Mouse (Mus musculus) kidney, embryonic 15.5 days (tissue): ENCODE results near the gene Dgki. TPM values are rescaled to one million over a fixed set of nuclear protein-coding genes. Genes with fewer than 3 reads are reported as not detected.

Experiments
- ATAC-seq: fragments of 200-750 bp; cut with Nextera tagmentation; replicated peaks from 2 replicates; pipeline ENCODE4 v1.8.0; 2017; ENCODE audit warnings: moderate TSS enrichment; ENCODE audit not compliant: low FRiP score
- H3K27ac ChIP-seq: fragments of 300-500 bp; sonication (generic); 2 replicates; pipeline ENCODE4 v1.5.1; 2015; ENCODE audit warnings: mild to moderate bottlenecking, inconsistent platforms
- H3K27me3 ChIP-seq: fragments of 300-500 bp; sonication (generic); 2 replicates; pipeline ENCODE4 v1.6.1; 2015; ENCODE audit warnings: inconsistent platforms
- H3K36me3 ChIP-seq: fragments of 300-500 bp; sonication (generic); 2 replicates; pipeline ENCODE4 v1.6.1; 2015; ENCODE audit warnings: inconsistent platforms
- H3K4me1 ChIP-seq: fragments of 300-500 bp; sonication (generic); 2 replicates; pipeline ENCODE4 v1.6.1; 2015; ENCODE audit warnings: inconsistent platforms
- H3K4me2 ChIP-seq: fragments of 300-500 bp; sonication (generic); 2 replicates; pipeline ENCODE4 v1.6.1; 2015; ENCODE audit warnings: moderate library complexity, mild to moderate bottlenecking, inconsistent platforms
- H3K4me3 ChIP-seq: fragments of 300-500 bp; sonication (generic); replicated peaks from 2 replicates; pipeline ENCODE4 v1.5.1; 2015; ENCODE audit warnings: mild to moderate bottlenecking, inconsistent platforms
- H3K9ac ChIP-seq: fragments of 300-500 bp; sonication (generic); 2 replicates; pipeline ENCODE4 v1.6.1; 2015; ENCODE audit warnings: mild to moderate bottlenecking, inconsistent platforms
- H3K9me3 ChIP-seq: fragments of 300-500 bp; sonication (generic); replicated peaks from 2 replicates; pipeline ENCODE4 v1.6.1; 2016; ENCODE audit warnings: inconsistent platforms
- WGBS: fragments of 180-500 bp; shearing (Covaris S2); methylation state at CpG from one replicate; pipeline ENCODE4 v1.1.7; 2015; ENCODE audit warnings: mixed read lengths; 5-methylcytosine and 5-hydroxymethylcytosine counted together
- polyA plus RNA-seq: library from polyadenylated mRNA; unstranded; fragments of >200 nt; fragmentation: Nextera tagmentation; extraction: Ambion mirVana; gene quantifications from 2 replicates; pipeline ENCODE4 v1.2.1, GENCODE M21; 2015

Dgki gene
- polyA plus RNA-seq, 1 experiment from 2014 or later = 0.55 TPM

- peak; percentile 82 for ATAC-seq
- Histone ChIP-seq H3K9ac (no peak overlapping the region), H3K9me3 (no peaks in the 10 kb centered on the region), H3K4me1 (peaks cover 13% of the 10 kb centered on the region), H3K4me3 (no peak overlapping the region), H3K27me3 (no peaks in the 10 kb centered on the region), H3K36me3 (no peaks in the 10 kb centered on the region), H3K27ac (peak overlapping the region; percentile 75), H3K4me2 (peak overlapping the region; percentile 3; the same call in 1 of the 2 replicates)
- 44% methylated on average over 8 of the region's 8 CpGs for WGBS
Measured at GRCm38 (mm10) chr6:36819019-36819783, 480.8 kb downstream of the Dgki start.

GRCm38 (mm10) chr6:36818281-36819018 is 481.5 kb downstream of the Dgki start:
- H3K4me1 ChIP-seq = peaks cover 13% of the 10 kb centered on the region
- no peak overlapping the region for H3K4me2 ChIP-seq
- no peak overlapping the region for H3K9ac ChIP-seq
- ATAC-seq = peak; percentile 40
- no peaks in the 10 kb centered on the region for H3K36me3 ChIP-seq
- peak overlapping the region; percentile 75 for H3K27ac ChIP-seq
- no peak overlapping the region for H3K4me3 ChIP-seq
- no peaks in the 10 kb centered on the region for H3K27me3 ChIP-seq
- H3K9me3 ChIP-seq = no peaks in the 10 kb centered on the region
- WGBS = 30% methylated on average over 4 of the region's 4 CpGs

GRCm38 (mm10) chr6:36816666-36817065 is 483.3 kb downstream of the Dgki start:
- Histone ChIP-seq H3K4me2 (no peak overlapping the region), H3K9me3 (no peaks in the 10 kb centered on the region), H3K36me3 (no peaks in the 10 kb centered on the region), H3K4me3 (no peak overlapping the region), H3K9ac (no peak overlapping the region), H3K4me1 (peaks cover 13% of the 10 kb centered on the region), H3K27ac (no peak overlapping the region), H3K27me3 (no peaks in the 10 kb centered on the region)
- ATAC-seq = no peak
- 86% methylated on average over 3 of the region's 3 CpGs for WGBS

- no peak overlapping the region for H3K27ac ChIP-seq
- WGBS = 61% methylated on average over 2 of the region's 2 CpGs
- H3K27me3 ChIP-seq = no peaks in the 10 kb centered on the region
- no peak overlapping the region for H3K4me2 ChIP-seq
- H3K4me3 ChIP-seq = no peak overlapping the region
- H3K9ac ChIP-seq = no peak overlapping the region
- peaks cover 14% of the 10 kb centered on the region for H3K4me1 ChIP-seq
- H3K36me3 ChIP-seq = no peaks in the 10 kb centered on the region
- no peak for ATAC-seq
- no peaks in the 10 kb centered on the region for H3K9me3 ChIP-seq
Measured at GRCm38 (mm10) chr6:36815992-36816391, 484.0 kb downstream of the Dgki start.

- no peak overlapping the region for H3K9ac ChIP-seq
- H3K36me3 ChIP-seq = no peaks in the 10 kb centered on the region
- no peak overlapping the region for H3K4me2 ChIP-seq
- WGBS = 45% methylated on average over 7 of the region's 7 CpGs
- H3K4me3 ChIP-seq = no peak overlapping the region
- H3K9me3 ChIP-seq = no peaks in the 10 kb centered on the region
- ATAC-seq = no peak
- peaks cover 21% of the 10 kb centered on the region for H3K4me1 ChIP-seq
- H3K27me3 ChIP-seq = no peaks in the 10 kb centered on the region
- H3K27ac ChIP-seq = no peak overlapping the region
Measured at GRCm38 (mm10) chr6:36812666-36813515, 487.1 kb downstream of the Dgki start.

- 12% methylated on average over 5 of the region's 5 CpGs for WGBS
- H3K36me3 ChIP-seq = peaks cover 9% of the 10 kb centered on the region; the same call in 1 of the 2 replicates
- peak overlapping the region; percentile 92 for H3K27ac ChIP-seq
- no peaks in the 10 kb centered on the region for H3K9me3 ChIP-seq
- H3K27me3 ChIP-seq = no peaks in the 10 kb centered on the region
- no peak overlapping the region; the same call in 1 of the 2 replicates for H3K9ac ChIP-seq
- peaks cover 19% of the 10 kb centered on the region for H3K4me1 ChIP-seq
- H3K4me3 ChIP-seq = peak overlapping the region; percentile 65
- H3K4me2 ChIP-seq = peak overlapping the region; percentile 82
- no peak for ATAC-seq
Measured at GRCm38 (mm10) chr6:36810448-36810847, 489.5 kb downstream of the Dgki start.

GRCm38 (mm10) chr6:36809747-36810285 is 490.2 kb downstream of the Dgki start, which contains the start of gene Ptn:
Gene Ptn (minus strand): TSS chr6:36810220.
- H3K4me2 ChIP-seq = peak within 1 kb of the TSS; percentile 82
- peak; percentile 91 for ATAC-seq
- peak within 1 kb of the TSS; percentile 92 for H3K27ac ChIP-seq
- peak within 1 kb of the TSS; percentile 76 for H3K9ac ChIP-seq
- peaks cover 9% of the 10 kb centered on the region; the same call in 1 of the 2 replicates for H3K36me3 ChIP-seq
- 2% methylated on average over 15 of the region's 15 CpGs for WGBS
- no peaks in the 10 kb centered on the region for H3K27me3 ChIP-seq
- no peaks in the 10 kb centered on the region for H3K9me3 ChIP-seq
- peak within 1 kb of the TSS; percentile 65 for H3K4me3 ChIP-seq
- H3K4me1 ChIP-seq = peaks cover 19% of the 10 kb centered on the region

GRCm38 (mm10) chr6:36809311-36809726 is 490.7 kb downstream of the Dgki start:
- peak; percentile 88 for ATAC-seq
- H3K9me3 ChIP-seq = no peaks in the 10 kb centered on the region
- peak overlapping the region; percentile 65 for H3K4me3 ChIP-seq
- peak overlapping the region; percentile 82 for H3K4me2 ChIP-seq
- H3K36me3 ChIP-seq = peaks cover 9% of the 10 kb centered on the region; the same call in 1 of the 2 replicates
- H3K27ac ChIP-seq = peak overlapping the region; percentile 92
- peak overlapping the region; percentile 76 for H3K9ac ChIP-seq
- peaks cover 19% of the 10 kb centered on the region for H3K4me1 ChIP-seq
- no peaks in the 10 kb centered on the region for H3K27me3 ChIP-seq
- WGBS = 4% methylated on average over 7 of the region's 7 CpGs

- peaks cover 19% of the 10 kb centered on the region for H3K4me1 ChIP-seq
- peaks cover 11% of the 10 kb centered on the region; the same call in 1 of the 2 replicates for H3K36me3 ChIP-seq
- H3K4me2 ChIP-seq = peak overlapping the region; percentile 82
- peak overlapping the region; percentile 76 for H3K9ac ChIP-seq
- H3K4me3 ChIP-seq = peak overlapping the region; percentile 65
- H3K9me3 ChIP-seq = no peaks in the 10 kb centered on the region
- ATAC-seq = no peak
- H3K27ac ChIP-seq = peak overlapping the region; percentile 92
- 31% methylated on average over 7 of the region's 7 CpGs for WGBS
- no peaks in the 10 kb centered on the region for H3K27me3 ChIP-seq
Measured at GRCm38 (mm10) chr6:36808306-36809058, 491.5 kb downstream of the Dgki start.

- WGBS = 87% methylated on average over 6 of the region's 6 CpGs
- H3K36me3 ChIP-seq = peaks cover 16% of the 10 kb centered on the region; the same call in 1 of the 2 replicates
- H3K4me1 ChIP-seq = peaks cover 19% of the 10 kb centered on the region
- H3K27me3 ChIP-seq = no peaks in the 10 kb centered on the region
- H3K9me3 ChIP-seq = no peaks in the 10 kb centered on the region
- no peak for ATAC-seq
- no peak overlapping the region for H3K9ac ChIP-seq
- H3K4me2 ChIP-seq = no peak overlapping the region
- H3K4me3 ChIP-seq = no peak overlapping the region
- no peak overlapping the region for H3K27ac ChIP-seq
Measured at GRCm38 (mm10) chr6:36806906-36807305, 493.1 kb downstream of the Dgki start.
